Mouse (Mus musculus): ENCODE measurements around the gene Pnmal1.

GRCm38 (mm10) chr7:16971160-16971559 is 11.7 kb downstream of the Pnmal1 start:
- TF ChIP-seq GATA1 (IDR thresholded peaks at IDR 0.05; ENCODE audit: borderline replicate concordance, low read length) (no peak), FLI1 (IDR thresholded peaks at IDR 0.05; ENCODE audit: low read length) (no peak)
